Mouse (Mus musculus) liver, embryonic 15.5 days (tissue): ENCODE measurements at regions not wholly inside any gene's neighbourhood (a gene's known extent, or its start where the extent isn't known, plus 50 kb on each side); places are given as distances from the start of the nearest gene placed in this dataset.

ENCODE experiments used
- ATAC-seq: fragments of 200-750 bp; cut with Nextera tagmentation; 2 replicates; pipeline ENCODE4 v1.8.0; 2017; ENCODE audit warnings: moderate number of reproducible peaks, mild to moderate bottlenecking, moderate library complexity; ENCODE audit not compliant: insufficient read depth
- H3K27ac ChIP-seq: fragments of 300-500 bp; sonication (generic); replicated peaks from 2 replicates; pipeline ENCODE4 v1.5.1; 2015; ENCODE audit warnings: mild to moderate bottlenecking, inconsistent platforms
- H3K27me3 ChIP-seq: fragments of 300-500 bp; sonication (generic); 2 replicates; pipeline ENCODE4 v1.6.1; 2015; ENCODE audit warnings: mild to moderate bottlenecking, inconsistent platforms
- H3K36me3 ChIP-seq: fragments of 300-500 bp; sonication (generic); replicated peaks from 2 replicates; pipeline ENCODE4 v1.6.1; 2015; ENCODE audit warnings: moderate library complexity, mild to moderate bottlenecking, inconsistent platforms
- H3K4me1 ChIP-seq: fragments of 300-500 bp; sonication (generic); replicated peaks from 2 replicates; pipeline ENCODE4 v1.6.1; 2015; ENCODE audit warnings: inconsistent platforms
- H3K4me2 ChIP-seq: fragments of 300-500 bp; sonication (generic); 2 replicates; pipeline ENCODE4 v1.6.1; 2015; ENCODE audit warnings: moderate library complexity, mild to moderate bottlenecking, inconsistent platforms
- H3K4me3 ChIP-seq: fragments of 300-500 bp; sonication (generic); replicated peaks from 2 replicates; pipeline ENCODE4 v1.5.1; 2015; ENCODE audit warnings: mild to moderate bottlenecking, inconsistent platforms
- H3K9ac ChIP-seq: fragments of 300-500 bp; sonication (generic); 2 replicates; pipeline ENCODE4 v1.6.1; 2015; ENCODE audit warnings: moderate library complexity, mild to moderate bottlenecking, inconsistent platforms
- H3K9me3 ChIP-seq: fragments of 300-500 bp; sonication (generic); replicated peaks from 2 replicates; pipeline ENCODE4 v1.6.1; 2016; ENCODE audit warnings: inconsistent platforms
- WGBS: fragments of 180-500 bp; shearing (Covaris S2); methylation state at CpG from one replicate; pipeline ENCODE4 v1.1.7; 2015; ENCODE audit warnings: mixed read lengths; ENCODE audit not compliant: insufficient replicate concordance; 5-methylcytosine and 5-hydroxymethylcytosine counted together

GRCm38 (mm10) chr8:103993897-103994296 lies 107.5 kb upstream of the Cdh5 start:
- Histone ChIP-seq H3K36me3 (no peaks in the 10 kb centered on the region), H3K9ac (no peak overlapping the region), H3K27me3 (no peaks in the 10 kb centered on the region), H3K4me1 (no peaks in the 10 kb centered on the region), H3K4me2 (no peak overlapping the region), H3K9me3 (no peaks in the 10 kb centered on the region), H3K4me3 (no peak overlapping the region), H3K27ac (no peak overlapping the region)
- WGBS = 49% methylated on average over 2 of the region's 2 CpGs
- ATAC-seq = no peak

GRCm38 (mm10) chr8:103998143-103998542 lies 103.3 kb upstream of the Cdh5 start:
- H3K9me3 ChIP-seq = no peaks in the 10 kb centered on the region
- H3K4me1 ChIP-seq = no peaks in the 10 kb centered on the region
- ATAC-seq = no peak
- H3K27me3 ChIP-seq = no peaks in the 10 kb centered on the region
- H3K4me2 ChIP-seq = no peak overlapping the region
- H3K4me3 ChIP-seq = no peak overlapping the region
- H3K9ac ChIP-seq = no peak overlapping the region
- WGBS = 45% methylated on average over 6 of the region's 6 CpGs
- no peaks in the 10 kb centered on the region for H3K36me3 ChIP-seq
- no peak overlapping the region for H3K27ac ChIP-seq

GRCm38 (mm10) chr8:104007209-104007608 lies 94.2 kb upstream of the Cdh5 start:
- Histone ChIP-seq H3K27me3 (no peaks in the 10 kb centered on the region), H3K27ac (no peak overlapping the region), H3K4me2 (no peak overlapping the region), H3K4me1 (no peaks in the 10 kb centered on the region), H3K4me3 (no peak overlapping the region), H3K9ac (no peak overlapping the region), H3K9me3 (no peaks in the 10 kb centered on the region), H3K36me3 (no peaks in the 10 kb centered on the region)
- WGBS = 69% methylated on average over 2 of the region's 2 CpGs
- ATAC-seq = no peak

GRCm38 (mm10) chr8:104008756-104009155 lies 92.7 kb upstream of the Cdh5 start:
- Histone ChIP-seq H3K36me3 (no peaks in the 10 kb centered on the region), H3K4me1 (no peaks in the 10 kb centered on the region), H3K27me3 (no peaks in the 10 kb centered on the region), H3K27ac (no peak overlapping the region), H3K9ac (no peak overlapping the region), H3K4me2 (no peak overlapping the region), H3K9me3 (no peaks in the 10 kb centered on the region), H3K4me3 (no peak overlapping the region)
- ATAC-seq = no peak
- WGBS = 75% methylated on average over 5 of the region's 5 CpGs

GRCm38 (mm10) chr8:104009306-104009705 lies 92.1 kb upstream of the Cdh5 start:
- 66% methylated on average over 6 of the region's 6 CpGs for WGBS
- Histone ChIP-seq H3K4me1 (no peaks in the 10 kb centered on the region), H3K27me3 (no peaks in the 10 kb centered on the region), H3K36me3 (no peaks in the 10 kb centered on the region), H3K4me2 (no peak overlapping the region), H3K9me3 (no peaks in the 10 kb centered on the region), H3K27ac (no peak overlapping the region), H3K4me3 (no peak overlapping the region), H3K9ac (no peak overlapping the region)
- ATAC-seq = no peak

GRCm38 (mm10) chr8:104022231-104022630 lies 79.2 kb upstream of the Cdh5 start:
- no peak overlapping the region for H3K4me3 ChIP-seq
- WGBS = 61% methylated on average over 7 of the region's 7 CpGs
- H3K27me3 ChIP-seq = no peaks in the 10 kb centered on the region
- ATAC-seq = no peak
- H3K9ac ChIP-seq = no peak overlapping the region
- no peak overlapping the region for H3K27ac ChIP-seq
- H3K4me1 ChIP-seq = no peaks in the 10 kb centered on the region
- H3K9me3 ChIP-seq = no peaks in the 10 kb centered on the region
- H3K4me2 ChIP-seq = no peak overlapping the region
- no peaks in the 10 kb centered on the region for H3K36me3 ChIP-seq

GRCm38 (mm10) chr8:104022691-104023509 lies 78.5 kb upstream of the Cdh5 start:
- Histone ChIP-seq H3K4me1 (no peaks in the 10 kb centered on the region), H3K36me3 (no peaks in the 10 kb centered on the region), H3K9me3 (no peaks in the 10 kb centered on the region), H3K9ac (no peak overlapping the region), H3K27ac (no peak overlapping the region), H3K4me3 (no peak overlapping the region), H3K4me2 (no peak overlapping the region), H3K27me3 (no peaks in the 10 kb centered on the region)
- ATAC-seq = no peak
- WGBS = 53% methylated on average over 9 of the region's 9 CpGs

DNA sequence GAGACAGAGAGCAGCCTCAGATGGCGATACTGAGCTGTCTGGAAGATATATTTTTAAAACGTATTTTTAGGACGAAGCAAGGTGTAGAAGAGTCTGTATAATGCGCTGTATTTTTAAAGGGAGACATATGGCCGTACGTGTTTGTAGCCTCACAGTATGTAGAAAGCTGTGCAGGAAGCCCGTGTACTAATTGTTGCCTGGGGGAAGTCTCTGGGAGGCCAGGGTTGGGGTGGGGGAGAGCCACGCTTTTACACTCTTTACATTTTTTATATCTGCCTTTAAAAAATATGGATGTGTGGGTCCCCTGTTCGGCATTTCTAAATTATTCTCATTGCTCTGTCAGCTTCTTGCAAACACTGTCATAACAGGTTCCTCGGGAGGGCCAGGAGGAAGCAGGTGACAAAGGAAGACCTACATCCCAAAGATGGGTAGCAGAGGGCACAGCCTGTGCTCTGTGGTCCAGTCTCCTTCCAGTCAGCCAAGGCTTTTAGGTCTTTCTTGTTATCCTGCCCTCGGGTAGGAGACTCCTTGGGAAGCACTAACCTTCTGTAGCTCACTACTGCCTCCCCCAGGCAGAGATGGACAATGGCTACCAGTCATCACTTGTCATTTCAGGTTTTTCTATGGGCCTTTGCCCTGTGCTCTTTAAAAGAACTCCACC lies 74.1 kb upstream of the Cdh5 start:
- H3K36me3 ChIP-seq = no peaks in the 10 kb centered on the region
- no peaks in the 10 kb centered on the region for H3K27me3 ChIP-seq
- no peak overlapping the region for H3K4me2 ChIP-seq
- no peak overlapping the region for H3K27ac ChIP-seq
- H3K4me1 ChIP-seq = no peaks in the 10 kb centered on the region
- no peak for ATAC-seq
- no peak overlapping the region for H3K4me3 ChIP-seq
- no peaks in the 10 kb centered on the region for H3K9me3 ChIP-seq
- no peak overlapping the region for H3K9ac ChIP-seq
- WGBS = 65% methylated on average over 11 of the region's 11 CpGs

DNA sequence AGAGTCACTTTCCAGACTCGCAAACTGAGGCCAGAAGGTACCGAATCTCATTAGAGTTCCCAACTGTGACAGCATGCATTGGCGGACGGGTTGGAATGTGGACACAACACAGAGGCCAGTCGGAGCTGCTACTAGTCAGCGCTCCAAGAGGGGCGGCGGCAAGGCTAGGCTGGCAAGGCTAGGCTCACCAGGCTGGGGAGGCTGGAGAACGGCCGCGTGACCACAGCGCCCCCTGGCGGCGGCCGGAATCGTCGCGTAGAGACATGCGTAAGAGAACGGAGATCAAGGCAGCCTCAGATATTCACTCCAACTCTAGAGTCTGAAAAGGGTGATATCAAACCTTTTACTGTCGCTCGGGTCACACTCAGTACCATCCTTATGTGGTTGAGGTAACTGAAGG lies 72.8 kb upstream of the Cdh5 start:
- WGBS = 3% methylated on average over 22 of the region's 22 CpGs
- ATAC-seq = no peak
- no peak overlapping the region for H3K27ac ChIP-seq
- no peaks in the 10 kb centered on the region for H3K9me3 ChIP-seq
- no peak overlapping the region for H3K4me3 ChIP-seq
- no peaks in the 10 kb centered on the region for H3K36me3 ChIP-seq
- no peak overlapping the region for H3K4me2 ChIP-seq
- no peaks in the 10 kb centered on the region for H3K27me3 ChIP-seq
- H3K9ac ChIP-seq = no peak overlapping the region
- no peaks in the 10 kb centered on the region for H3K4me1 ChIP-seq

DNA sequence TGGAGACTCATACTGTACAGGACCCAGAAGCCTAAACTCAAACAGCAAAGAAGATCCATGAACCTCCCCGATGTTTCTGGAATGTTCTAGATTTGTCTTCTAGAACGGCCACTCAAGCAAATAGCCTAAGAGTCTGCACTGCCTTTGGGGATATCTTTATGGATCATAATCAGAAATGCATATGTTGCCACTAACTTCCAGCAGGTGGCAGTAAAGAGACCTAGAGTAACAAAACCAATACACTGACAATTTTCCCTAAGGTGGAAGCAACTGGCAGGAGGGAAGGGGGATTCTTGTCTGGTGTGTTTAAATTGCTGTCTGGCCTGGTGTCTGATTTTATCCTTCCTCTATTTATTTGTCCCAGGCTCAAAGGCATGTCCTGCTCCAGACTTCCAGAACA lies 69.2 kb upstream of the Cdh5 start:
- ATAC-seq = no peak
- H3K36me3 ChIP-seq = no peaks in the 10 kb centered on the region
- WGBS = 61% methylated on average over 2 of the region's 2 CpGs
- H3K9ac ChIP-seq = no peak overlapping the region
- H3K27ac ChIP-seq = no peak overlapping the region
- H3K4me3 ChIP-seq = no peak overlapping the region
- no peaks in the 10 kb centered on the region for H3K4me1 ChIP-seq
- H3K9me3 ChIP-seq = no peaks in the 10 kb centered on the region
- H3K4me2 ChIP-seq = no peak overlapping the region
- no peaks in the 10 kb centered on the region for H3K27me3 ChIP-seq

- no peak overlapping the region for H3K4me3 ChIP-seq
- no peaks in the 10 kb centered on the region for H3K36me3 ChIP-seq
- H3K9me3 ChIP-seq = no peaks in the 10 kb centered on the region
- ATAC-seq = no peak
- H3K4me1 ChIP-seq = no peaks in the 10 kb centered on the region
- no peak overlapping the region for H3K4me2 ChIP-seq
- no peaks in the 10 kb centered on the region for H3K27me3 ChIP-seq
- H3K27ac ChIP-seq = no peak overlapping the region
- H3K9ac ChIP-seq = no peak overlapping the region
- 48% methylated on average over 2 of the region's 2 CpGs for WGBS
These were observed 68.3 kb upstream of the Cdh5 start for GRCm38 (mm10) chr8:104033148-104033547.
